Mouse (Mus musculus) CD4-positive naive resting alpha-beta T cell, adult 76 days (primary cell): ENCODE data around the gene Klk5. TPM values are rescaled to one million over a fixed set of nuclear protein-coding genes. Genes with fewer than 3 reads are reported as not detected.

ENCODE experiments used
- total RNA-seq: library from RNA; stranded (reverse); gene quantifications from one replicate; pipeline ENCODE4 v1.2.4, GENCODE M21; 2023

Gene Klk5
- not detected for total RNA-seq

DNA sequence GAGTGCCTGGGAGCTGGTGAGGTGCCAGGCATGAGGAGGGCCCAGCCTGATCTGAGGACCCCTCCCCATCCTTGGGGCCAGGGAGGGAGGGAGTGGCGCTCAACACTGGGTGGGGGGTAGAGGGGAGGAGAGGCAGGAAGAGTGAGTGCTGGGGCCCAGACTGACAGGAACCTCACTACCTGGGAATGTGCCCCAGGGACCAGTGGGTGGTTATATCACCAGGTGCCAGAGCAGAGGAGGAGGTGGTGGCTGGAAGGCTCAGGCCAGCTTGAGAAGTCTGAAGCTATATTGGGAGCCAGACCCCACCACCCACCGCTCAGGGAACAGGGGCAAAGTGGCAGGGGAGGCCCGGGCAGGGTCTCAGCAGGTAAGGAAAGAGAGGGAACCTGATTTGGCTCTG is at the start of gene Klk5:
Gene Klk5 (plus strand): TSS at position 271 of the 400 bp plus-strand sequence.

DNA sequence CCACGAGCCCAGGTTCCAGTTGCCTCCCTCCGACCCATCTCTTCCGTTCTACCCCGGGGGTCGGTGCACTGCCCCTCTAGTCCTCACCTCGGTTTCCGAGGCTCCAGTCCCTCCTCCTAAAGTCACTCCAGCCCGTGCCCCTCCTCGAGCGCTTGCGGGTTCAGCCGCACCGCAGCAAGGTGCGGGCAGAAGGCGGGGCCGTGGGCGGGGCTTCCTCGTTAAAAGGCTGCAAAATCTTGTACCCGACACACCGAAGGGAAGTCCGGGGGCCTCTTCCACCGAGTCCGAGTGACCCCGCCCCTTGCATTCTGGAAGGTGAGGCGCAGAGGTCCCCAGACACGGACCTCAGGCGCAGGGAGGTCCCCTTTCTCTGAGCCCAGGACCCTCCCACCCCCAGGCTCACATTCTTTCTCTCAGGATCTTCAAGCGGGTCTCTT is 44.4 kb upstream of the Klk5 start, which contains the start of gene Klk8:
Gene Klk8 (plus strand): TSS at position 245 of the 437 bp plus-strand sequence.

DNA sequence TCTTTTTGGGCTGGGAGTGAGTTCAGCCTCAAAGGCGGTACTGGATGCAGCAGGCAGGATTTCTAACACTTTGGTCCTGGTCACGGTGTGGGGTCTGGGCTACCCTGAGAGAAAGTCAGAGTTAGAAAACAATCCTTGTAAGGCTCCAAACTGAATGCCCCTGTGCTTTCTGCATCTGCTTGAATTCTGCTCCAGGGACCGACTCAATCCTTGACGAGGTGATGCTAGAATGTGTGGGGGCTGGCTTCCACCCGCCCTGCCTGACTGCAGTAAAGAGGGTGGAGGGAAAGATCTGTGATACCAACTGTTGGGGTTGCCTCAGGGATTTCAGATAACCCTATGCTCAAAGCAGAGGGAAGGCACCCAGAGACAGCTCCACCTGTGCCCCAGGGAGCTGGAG is 30.8 kb upstream of the Klk5 start, which contains the start of gene Klk7:
Gene Klk7 (plus strand): TSS at position 301 of the 400 bp plus-strand sequence.

DNA sequence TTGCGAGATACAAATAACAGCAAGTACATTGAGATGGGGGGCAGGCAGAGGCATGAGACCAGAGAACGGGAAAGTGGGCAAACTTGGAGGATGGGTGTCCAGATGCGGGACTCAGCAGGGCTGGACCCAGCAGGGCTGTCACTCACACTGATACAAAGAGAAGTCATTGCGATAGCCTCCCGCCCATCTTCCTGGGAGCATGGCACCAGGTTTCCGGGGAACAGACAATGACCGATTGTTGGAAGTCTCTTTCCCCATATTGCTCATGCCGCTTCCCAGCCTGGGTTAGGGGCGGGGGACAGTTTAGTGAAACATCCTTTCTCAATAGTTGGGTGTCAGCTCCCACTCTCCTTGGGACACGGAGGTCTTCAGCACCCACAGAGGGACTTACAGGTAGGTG is 17.6 kb upstream of the Klk5 start, which contains the start of gene Klk6:
Gene Klk6 (plus strand): TSS at position 301 of the 400 bp plus-strand sequence.

DNA sequence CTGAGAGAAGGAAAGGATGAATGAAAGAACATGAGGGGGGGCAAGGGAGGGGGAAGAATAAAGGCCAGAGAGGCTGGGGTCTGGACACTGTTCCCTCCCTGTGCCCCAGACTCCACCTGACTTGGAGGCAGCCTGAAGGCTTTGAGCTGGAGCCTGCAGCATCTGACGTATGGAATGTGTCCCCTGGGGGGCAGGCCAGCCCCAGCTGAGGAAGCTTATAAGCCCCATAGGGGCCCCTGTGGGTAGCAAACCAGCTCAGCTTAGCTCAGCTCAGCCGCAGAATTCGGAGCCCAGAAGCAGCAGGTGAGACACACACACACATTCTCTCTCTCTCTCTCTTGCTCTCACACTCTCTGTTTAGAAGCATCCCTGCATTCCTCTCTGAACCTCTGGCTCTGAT is 39.1 kb downstream of the Klk5 start, which contains the start of gene Klk4:
Gene Klk4 (plus strand): TSS at position 249 of the 400 bp plus-strand sequence.

Other genes starting within 250 kb of the Klk5 start
- not detected for gene Zfp819, start 234.8 kb upstream of the Klk5 start, total RNA-seq
- not detected for gene Ceacam18, start 207.3 kb upstream of the Klk5 start, total RNA-seq
- 4.0 TPM for gene Siglece, start 181.8 kb upstream of the Klk5 start, total RNA-seq
- 6.6 TPM for gene Ctu1, start 170.0 kb upstream of the Klk5 start, total RNA-seq
- gene Klk14, start 151.6 kb upstream of the Klk5 start, total RNA-seq = not detected
- gene Klk13, start 129.4 kb upstream of the Klk5 start, total RNA-seq = not detected
- not detected for gene Klk12, start 73.1 kb upstream of the Klk5 start, total RNA-seq
- gene Klk11, start 67.4 kb upstream of the Klk5 start, total RNA-seq = not detected
- not detected for gene Klk10, start 60.9 kb upstream of the Klk5 start, total RNA-seq
- gene Klk9, start 50.1 kb upstream of the Klk5 start, total RNA-seq = not detected
- 92.4 TPM for gene Klk8, start 44.4 kb upstream of the Klk5 start, total RNA-seq
- gene Klk7, start 30.7 kb upstream of the Klk5 start, total RNA-seq = not detected
- gene Klk6, start 17.5 kb upstream of the Klk5 start, total RNA-seq = not detected
- not detected for gene Klk4, start 39.2 kb downstream of the Klk5 start, total RNA-seq
- gene Klk15, start 91.8 kb downstream of the Klk5 start, total RNA-seq = not detected
- gene Klk1b8, start 108.7 kb downstream of the Klk5 start, total RNA-seq = not detected
- not detected for gene Klk1b1, start 124.8 kb downstream of the Klk5 start, total RNA-seq
- not detected for gene Klk1b9, start 134.1 kb downstream of the Klk5 start, total RNA-seq
- not detected for gene Klk1b11, start 153.9 kb downstream of the Klk5 start, total RNA-seq
- not detected for gene Klk1b26, start 170.2 kb downstream of the Klk5 start, total RNA-seq
- gene Klk1b27, start 210.3 kb downstream of the Klk5 start, total RNA-seq = not detected